ENCODE assay signal across 21 mouse cellular contexts in the genomic region with DNA sequence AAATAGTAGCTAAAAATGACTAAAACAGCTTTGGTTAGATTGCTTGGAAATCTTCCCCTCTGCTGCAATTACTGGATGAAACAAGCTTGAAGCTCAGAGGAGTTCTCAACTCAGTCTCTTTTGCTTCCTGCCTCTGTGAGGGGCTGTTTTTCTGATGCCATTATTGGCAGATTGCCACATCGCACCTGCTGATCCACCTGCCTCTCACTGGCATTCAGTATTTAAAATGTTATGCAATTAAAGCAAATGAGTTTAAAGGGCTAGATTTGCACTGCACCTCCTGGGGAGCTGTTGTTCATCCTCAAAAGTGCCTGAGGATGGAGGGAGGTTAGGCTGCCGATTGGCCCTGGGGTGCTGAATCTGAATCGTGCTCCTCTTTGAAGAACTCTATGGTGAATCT.
DNase-seq lines count a peak whose midpoint lies in the region; ATAC-seq lines count a peak whose summit lies in the region.
"Had no signal": no experiment of that assay in that cellular context is flagged by ENCODE, and none has a peak within 500 bp of the region (broad histone marks: within the 10 kb centered on the region; RNA-seq: fewer than 3 reads in every experiment).

No protein-coding gene starts in this region.

- no peak overlapping the region for H3K4me2 ChIP-seq in hindbrain, embryonic 14.5 days (replicated peaks)
- H3K4me2 ChIP-seq in hindbrain, embryonic 16.5 days (ENCODE audit: low read length), result no peak overlapping the region
- H3K4me2 ChIP-seq: hindbrain, embryonic 13.5 days; intestine, embryonic 15.5 days; limb, embryonic 12.5 days; liver, embryonic 12.5 days; midbrain, embryonic 13.5 days had no signal

- WGBS in hindbrain, embryonic 14.5 days, result 60% methylated on average over 3 of the region's 3 CpGs
- 40% methylated on average over 3 of the region's 3 CpGs for WGBS in hindbrain, embryonic 16.5 days

- ATAC-seq in hindbrain, embryonic 14.5 days (ENCODE audit: low FRiP score), result no peak
- no peak for ATAC-seq in hindbrain, embryonic 16.5 days
- ATAC-seq: intestine, embryonic 15.5 days; liver, embryonic 12.5 days; midbrain, embryonic 13.5 days had no signal

- H3K4me1 ChIP-seq in hindbrain, embryonic 14.5 days (replicated peaks; ENCODE audit: control insufficient read depth, insufficient read depth, low read length), result no peaks in the 10 kb centered on the region
- H3K4me1 ChIP-seq in hindbrain, embryonic 16.5 days (ENCODE audit: control insufficient read depth, insufficient read depth, low read depth, low read length), result no peaks in the 10 kb centered on the region
- H3K4me1 ChIP-seq: hindbrain, embryonic 13.5 days; intestine, embryonic 15.5 days; limb, embryonic 12.5 days; liver, embryonic 12.5 days; midbrain, embryonic 13.5 days had no signal

- H3K27ac ChIP-seq in hindbrain, embryonic 14.5 days, result no peak overlapping the region
- no peak overlapping the region for H3K27ac ChIP-seq in hindbrain, embryonic 16.5 days (ENCODE audit: low read depth, low read length)
- H3K27ac ChIP-seq: hindbrain, embryonic 13.5 days; intestine, embryonic 15.5 days; layer of hippocampus, adult 2 months; limb, embryonic 12.5 days; liver, embryonic 12.5 days; midbrain, embryonic 13.5 days had no signal

- no peaks in the 10 kb centered on the region for H3K36me3 ChIP-seq in hindbrain, embryonic 14.5 days (replicated peaks; ENCODE audit: control insufficient read depth, insufficient read depth)
- no peaks in the 10 kb centered on the region for H3K36me3 ChIP-seq in hindbrain, embryonic 16.5 days (ENCODE audit: control insufficient read depth, insufficient read depth, low read length)
- H3K36me3 ChIP-seq: hindbrain, embryonic 13.5 days; intestine, embryonic 15.5 days; limb, embryonic 12.5 days; liver, embryonic 12.5 days; midbrain, embryonic 13.5 days had no signal

- H3K4me3 ChIP-seq in hindbrain, embryonic 14.5 days (replicated peaks; ENCODE audit: low read length), result no peak overlapping the region
- no peak overlapping the region for H3K4me3 ChIP-seq in hindbrain, embryonic 16.5 days (ENCODE audit: low read length)
- H3K4me3 ChIP-seq: hindbrain, embryonic 13.5 days; intestine, embryonic 15.5 days; layer of hippocampus, adult 2 months; limb, embryonic 12.5 days; liver, embryonic 12.5 days; midbrain, embryonic 13.5 days had no signal

- H3K9me3 ChIP-seq in hindbrain, embryonic 14.5 days (ENCODE audit: control insufficient read depth, low read length), result no peaks in the 10 kb centered on the region
- no peaks in the 10 kb centered on the region for H3K9me3 ChIP-seq in hindbrain, embryonic 16.5 days (ENCODE audit: control insufficient read depth, low read length)
- H3K9me3 ChIP-seq: hindbrain, embryonic 13.5 days; intestine, embryonic 15.5 days; limb, embryonic 12.5 days; liver, embryonic 12.5 days; midbrain, embryonic 13.5 days had no signal

- H3K27me3 ChIP-seq in hindbrain, embryonic 14.5 days (ENCODE audit: control insufficient read depth, insufficient read depth, low read length), result no peaks in the 10 kb centered on the region
- no peaks in the 10 kb centered on the region for H3K27me3 ChIP-seq in hindbrain, embryonic 16.5 days (replicated peaks; ENCODE audit: control insufficient read depth, insufficient read depth, low read length)
- H3K27me3 ChIP-seq: CH12.LX; hindbrain, embryonic 13.5 days; intestine, embryonic 15.5 days; limb, embryonic 12.5 days; liver, embryonic 12.5 days; midbrain, embryonic 13.5 days had no signal

- peak; percentile 2 to 5 for DNase-seq in cerebellum, postnatal 36 days
- DNase-seq in cerebellum, adult 11-12 months, result no peak
- peak; percentile 28 for DNase-seq in hindbrain, embryonic 14.5 days (ENCODE audit: low spot score)
- DNase-seq in A20 (ENCODE audit: low read depth, low spot score) (peak; percentile 89), ZHBTc4 (ENCODE audit: low read depth, low spot score) (peak; percentile 24)
- DNase-seq in layer of hippocampus, adult 18-20 months (ENCODE audit: low spot score in 2 of 2), result no peak
- DNase-seq: adrenal gland, postnatal 14 days; B cell, adult 2 months; gastrocnemius, postnatal 36 days; kidney, adult 8-10 months; kidney, postnatal 10 days; lung, adult 2 months; lung, postnatal 14 days had no signal

- H3K9ac ChIP-seq in hindbrain, embryonic 14.5 days, result no peak overlapping the region
- no peak overlapping the region for H3K9ac ChIP-seq in hindbrain, embryonic 16.5 days (ENCODE audit: low read depth, low read length)
- H3K9ac ChIP-seq: hindbrain, embryonic 13.5 days; intestine, embryonic 15.5 days; limb, embryonic 12.5 days; liver, embryonic 12.5 days; midbrain, embryonic 13.5 days had no signal

Comparison
In these comparisons a context has a peak if more than half of its experiments do, and no peak if none do; other contexts are left out.
1. DNase-seq: peak in cerebellum, postnatal 36 days (2 of 2), hindbrain, embryonic 14.5 days (single experiment), A20 (single experiment) and ZHBTc4 (single experiment); none in cerebellum, adult 11-12 months (single experiment) and layer of hippocampus, adult 18-20 months (0 of 2).